Mouse (Mus musculus) v-Abl transformed pro-B cells (cell line): ENCODE data around the gene Slc13a3.

Experiments
- in situ Hi-C, 2 experiments: fragments of 400-800 bp; cut with MboI; formaldehyde crosslinking; loops; one replicate each; pipeline ENCODE4 v1.15.1; 2025; ENCODE audit not compliant: unreplicated experiment in 2 of 2

Slc13a3 gene

DNA sequence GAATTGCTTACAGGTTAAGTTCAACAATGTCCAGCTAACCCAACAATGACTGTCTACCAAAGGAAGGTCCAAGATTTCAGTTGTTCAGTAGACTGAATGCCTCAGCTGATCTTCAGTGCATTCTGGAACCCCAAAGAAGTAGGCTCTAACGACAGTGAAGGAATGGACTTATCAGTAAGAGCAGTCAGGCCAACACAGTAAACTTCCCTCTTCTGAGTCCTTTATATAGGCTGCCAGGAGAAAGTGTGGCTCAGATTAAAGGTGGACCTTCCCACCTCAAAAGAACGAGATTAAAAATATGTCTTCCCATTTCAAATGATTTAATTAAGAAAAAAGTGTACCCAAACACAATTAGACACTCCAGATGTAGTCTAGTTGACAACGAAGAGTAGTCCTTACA lies 102.7 kb downstream of the Slc13a3 start:
- in situ Hi-C loops, result no loop called here

DNA sequence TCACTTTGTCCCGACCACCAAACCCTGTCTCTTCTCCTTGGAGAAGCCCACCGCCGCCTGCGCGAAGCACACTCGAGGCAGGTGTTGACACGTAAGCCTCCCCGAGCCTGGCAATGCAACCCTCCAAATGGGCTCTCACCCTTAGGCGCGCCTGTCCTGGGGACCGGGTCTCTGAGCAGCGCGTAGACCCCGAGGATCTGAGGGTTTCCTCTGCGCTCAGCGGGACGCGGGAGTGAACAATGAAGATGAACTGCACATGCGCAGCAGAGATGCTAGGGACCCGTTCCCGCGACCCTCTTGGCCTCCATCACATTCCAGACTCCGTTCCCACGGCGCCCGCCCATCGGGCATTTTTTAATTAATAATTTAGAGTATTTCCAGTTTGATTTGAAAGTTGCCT lies 104.5 kb downstream of the Slc13a3 start, which contains the start of gene Zfp663:
TSS of gene Zfp663 (minus strand) at position 234 of the 400 bp plus-strand sequence.
- in situ Hi-C loops, result no loop called here

- in situ Hi-C loops, result no loop called here
These were observed 105.1 kb downstream of the Slc13a3 start for GRCm38 (mm10) chr2:165367868-165368439.

- in situ Hi-C loops, result no loop called here
These were observed 105.9 kb downstream of the Slc13a3 start for GRCm38 (mm10) chr2:165367047-165367520.

GRCm38 (mm10) chr2:165364334-165365091 lies 108.5 kb downstream of the Slc13a3 start:
- in situ Hi-C loops, result no loop called here

- in situ Hi-C loops, result no loop called here
These were observed 109.7 kb downstream of the Slc13a3 start for GRCm38 (mm10) chr2:165363282-165363681.

- in situ Hi-C loops, result no loop called here
These were observed 112.2 kb downstream of the Slc13a3 start for GRCm38 (mm10) chr2:165360861-165361260.
